Mouse (Mus musculus): ENCODE measurements around the gene Chil5. TPM values are rescaled to one million over a fixed set of nuclear protein-coding genes. Genes with fewer than 3 reads are reported as not detected.
"Not testable (repeated sequence)": the region's sequence is repeated elsewhere in the genome, so short reads cannot be mapped to it uniquely, and the experiment has no call there.

Chil5 gene
- polyA plus RNA-seq, 1 experiment from 2014 or later = 0.20 TPM

- no peak for TF ChIP-seq CTCF (IDR thresholded peaks at IDR 0.05)
- no peak for TF ChIP-seq EP300 (IDR thresholded peaks at IDR 0.05)
- H3K27me3 ChIP-seq (replicated peaks; ENCODE audit: insufficient read depth, low read length) = no peaks in the 10 kb centered on the region
- 91% methylated on average over 2 of the region's 2 CpGs for WGBS
- H3K9me3 ChIP-seq (ENCODE audit: low read length) = no peaks in the 10 kb centered on the region
- H3K9ac ChIP-seq (replicated peaks; ENCODE audit: low read depth) = no peak overlapping the region
- no peak overlapping the region for H3K4me2 ChIP-seq (replicated peaks; ENCODE audit: low read depth, low read length)
- no peaks in the 10 kb centered on the region for H3K36me3 ChIP-seq (ENCODE audit: insufficient read depth, low read length)
- DNase-seq (ENCODE audit: low spot score) (no peak), ATAC-seq (no peak)
- H3K4me3 ChIP-seq (ENCODE audit: low read depth, low read length) = no peak overlapping the region
- no peaks in the 10 kb centered on the region for H3K4me1 ChIP-seq (ENCODE audit: insufficient read depth, low read depth, low read length)
- no peak overlapping the region for H3K27ac ChIP-seq (ENCODE audit: low read length)
Observed at GRCm38 (mm10) chr3:106024135-106024534, 8.5 kb downstream of the Chil5 start.

GRCm38 (mm10) chr3:106021840-106022239, 10.8 kb downstream of the Chil5 start:
- H3K4me1 ChIP-seq (ENCODE audit: insufficient read depth, low read depth, low read length) = no peaks in the 10 kb centered on the region
- H3K27me3 ChIP-seq (replicated peaks; ENCODE audit: insufficient read depth, low read length) = no peaks in the 10 kb centered on the region
- no peak for TF ChIP-seq EP300 (IDR thresholded peaks at IDR 0.05)
- TF ChIP-seq CTCF (IDR thresholded peaks at IDR 0.05) = peak; percentile 61
- H3K36me3 ChIP-seq (ENCODE audit: insufficient read depth, low read length) = no peaks in the 10 kb centered on the region
- no peak overlapping the region for H3K4me2 ChIP-seq (replicated peaks; ENCODE audit: low read depth, low read length)
- no peak overlapping the region for H3K9ac ChIP-seq (replicated peaks; ENCODE audit: low read depth)
- H3K27ac ChIP-seq (ENCODE audit: low read length) = no peak overlapping the region
- no peaks in the 10 kb centered on the region for H3K9me3 ChIP-seq (ENCODE audit: low read length)
- ATAC-seq = no peak
- H3K4me3 ChIP-seq (ENCODE audit: low read depth, low read length) = no peak overlapping the region
- peak; percentile 17 for DNase-seq (ENCODE audit: low spot score)

DNA sequence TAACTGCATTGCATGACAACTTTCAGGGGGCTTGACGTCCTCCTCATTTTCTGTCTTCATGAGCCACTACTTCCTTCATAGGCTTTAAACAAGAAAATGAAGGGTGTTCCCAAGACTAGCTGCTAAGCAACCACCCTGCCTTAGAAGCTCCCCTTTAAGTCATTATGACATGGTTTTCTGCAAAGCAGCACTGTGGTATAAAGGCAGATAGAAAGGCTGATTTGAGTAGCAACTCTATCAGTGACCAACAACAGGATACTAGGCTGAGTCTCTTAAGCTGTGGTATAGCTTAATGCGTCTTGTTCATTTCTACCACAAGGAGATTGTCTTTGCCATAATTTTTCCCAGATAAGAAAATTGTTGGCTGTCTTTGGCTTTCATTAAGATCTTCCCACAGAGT, 18.1 kb downstream of the Chil5 start, which contains the start of gene Pifo:
Gene Pifo, minus strand, starts transcription at position 101 of the 400 bp plus-strand sequence.
- Histone ChIP-seq H3K36me3 (ENCODE audit: insufficient read depth, low read length) (no peaks in the 10 kb centered on the region), H3K4me2 (replicated peaks; ENCODE audit: low read depth, low read length) (no peak within 1 kb of the TSS), H3K9ac (replicated peaks; ENCODE audit: low read depth) (no peak within 1 kb of the TSS), H3K4me1 (ENCODE audit: insufficient read depth, low read depth, low read length) (no peaks in the 10 kb centered on the region), H3K9me3 (ENCODE audit: low read length) (no peaks in the 10 kb centered on the region), H3K27ac (ENCODE audit: low read length) (no peak within 1 kb of the TSS), H3K4me3 (ENCODE audit: low read depth, low read length) (no peak within 1 kb of the TSS), H3K27me3 (replicated peaks; ENCODE audit: insufficient read depth, low read length) (no peaks in the 10 kb centered on the region)
- 91% methylated on average over 2 of the region's 2 CpGs for WGBS
- no peak for DNase-seq (ENCODE audit: low spot score)
- no peak for ATAC-seq
- TF ChIP-seq CTCF (IDR thresholded peaks at IDR 0.05) (no peak), EP300 (IDR thresholded peaks at IDR 0.05) (no peak)

DNA sequence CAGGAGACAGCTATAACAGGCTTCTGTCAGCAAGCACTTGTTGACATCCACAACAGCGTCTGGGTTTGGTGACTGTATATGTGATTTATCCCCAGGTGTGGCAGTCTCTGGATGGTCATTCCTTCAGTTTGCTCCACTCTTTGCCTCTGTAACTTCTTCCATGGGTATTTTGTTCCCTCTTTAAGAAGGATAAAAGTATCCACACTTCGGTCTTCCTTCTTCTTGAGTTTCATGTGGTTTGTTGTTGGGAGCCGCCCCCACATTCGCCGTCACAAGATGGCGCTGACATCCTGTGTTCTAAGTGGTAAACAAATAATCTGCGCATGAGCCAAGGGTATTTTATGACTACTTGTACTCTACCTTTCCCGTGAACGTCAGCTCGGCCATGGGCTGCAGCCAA, 29.3 kb downstream of the Chil5 start:
- H3K4me2 ChIP-seq (replicated peaks; ENCODE audit: low read depth, low read length); ATAC-seq; H3K9ac ChIP-seq (replicated peaks; ENCODE audit: low read depth); H3K4me3 ChIP-seq (ENCODE audit: low read depth, low read length); H3K27me3 ChIP-seq (replicated peaks; ENCODE audit: insufficient read depth, low read length); H3K9me3 ChIP-seq (ENCODE audit: low read length); DNase-seq (ENCODE audit: low spot score); H3K36me3 ChIP-seq (ENCODE audit: insufficient read depth, low read length); H3K4me1 ChIP-seq (ENCODE audit: insufficient read depth, low read depth, low read length); H3K27ac ChIP-seq (ENCODE audit: low read length): not testable (repeated sequence)
- 55% methylated on average over 10 of the region's 10 CpGs for WGBS

DNA sequence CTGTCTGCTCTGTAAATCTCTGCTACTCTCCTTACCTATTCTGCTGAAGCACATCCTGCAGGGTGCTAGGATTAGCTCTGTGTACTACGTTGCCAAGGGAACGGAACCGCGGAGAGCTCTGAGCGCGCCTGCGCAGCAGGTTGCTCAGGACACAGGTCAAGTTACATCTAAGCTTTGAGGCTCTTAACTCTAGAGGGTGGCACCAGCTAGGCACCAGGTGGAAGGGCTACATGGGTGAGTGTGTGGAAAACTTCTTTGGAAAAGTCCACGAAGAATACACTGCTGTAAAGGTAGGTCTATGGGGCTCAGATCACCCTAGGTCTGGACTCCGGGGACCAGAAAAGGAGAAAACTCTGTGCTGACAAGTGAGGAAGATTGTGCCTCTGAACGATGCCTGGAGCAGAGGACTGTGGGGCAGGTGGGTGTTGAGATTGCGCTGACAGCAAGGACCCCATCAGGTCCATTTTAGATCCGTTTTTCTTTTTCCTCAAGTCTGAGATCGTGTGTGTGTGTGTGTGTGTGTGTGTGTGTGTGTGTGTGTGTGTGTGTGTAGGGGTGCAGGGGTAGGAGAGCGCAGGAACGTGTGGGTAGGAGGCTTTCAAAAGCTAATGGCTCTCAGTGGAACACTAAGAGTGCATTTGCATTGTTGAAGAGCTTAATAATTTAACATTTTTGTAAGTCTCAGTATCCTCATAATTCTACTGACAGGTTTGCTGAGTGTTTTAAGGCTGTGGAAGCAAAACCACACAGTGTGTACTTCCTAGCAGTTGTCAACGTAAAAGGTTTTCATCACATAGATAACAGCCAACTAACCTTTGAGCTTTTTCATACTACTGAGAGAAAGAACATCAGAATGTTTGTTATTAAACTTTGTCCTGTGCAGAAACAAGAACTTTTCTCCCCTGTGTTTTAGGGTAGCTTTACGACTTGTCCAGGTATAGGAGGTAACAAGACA, 30.9 kb downstream of the Chil5 start:
- TF ChIP-seq EP300 (IDR thresholded peaks at IDR 0.05) (no peak), CTCF (IDR thresholded peaks at IDR 0.05) (no peak)
- WGBS = 21% methylated on average over 17 of the region's 17 CpGs
- Histone ChIP-seq H3K4me1 (ENCODE audit: insufficient read depth, low read depth, low read length) (no peaks in the 10 kb centered on the region), H3K4me3 (ENCODE audit: low read depth, low read length) (no peak overlapping the region), H3K4me2 (replicated peaks; ENCODE audit: low read depth, low read length) (no peak overlapping the region), H3K27ac (ENCODE audit: low read length) (no peak overlapping the region), H3K9ac (replicated peaks; ENCODE audit: low read depth) (no peak overlapping the region), H3K9me3 (ENCODE audit: low read length) (no peaks in the 10 kb centered on the region), H3K27me3 (replicated peaks; ENCODE audit: insufficient read depth, low read length) (no peaks in the 10 kb centered on the region), H3K36me3 (ENCODE audit: insufficient read depth, low read length) (no peaks in the 10 kb centered on the region)
- ATAC-seq = peak; percentile 93
- peak; percentile 75 for DNase-seq (ENCODE audit: low spot score)

DNA sequence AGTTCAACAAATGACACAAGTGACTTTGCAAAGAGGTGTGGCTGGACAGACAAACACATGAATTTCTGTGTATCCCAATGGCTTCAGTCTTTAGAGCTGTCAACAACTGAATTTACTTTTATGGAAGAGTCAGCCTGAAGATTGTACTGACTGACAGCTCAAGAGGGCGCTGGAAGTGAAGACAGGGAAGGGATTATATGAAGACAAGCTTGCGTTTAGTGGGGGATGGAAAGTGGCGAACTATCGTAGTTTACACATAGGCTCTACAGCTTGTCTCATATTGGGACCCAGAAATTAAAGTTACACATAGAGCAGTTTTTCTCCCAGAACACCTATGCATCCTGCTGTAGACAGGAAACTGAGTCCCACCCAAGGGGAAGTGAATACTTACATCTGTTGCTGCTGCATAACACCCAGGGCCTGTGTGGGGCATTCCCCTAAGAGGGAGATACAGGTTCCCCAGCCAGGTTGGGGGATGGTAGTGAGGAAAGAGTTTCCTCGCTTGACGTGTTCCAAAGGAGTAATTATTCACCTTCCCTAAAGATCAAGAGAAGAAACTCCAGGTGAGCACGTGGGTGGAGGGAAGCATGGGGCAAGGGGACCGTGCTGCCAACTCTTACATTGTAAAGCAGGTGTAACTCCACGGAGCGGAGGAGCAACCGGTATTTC, 31.8 kb downstream of the Chil5 start:
- Histone ChIP-seq H3K9ac (replicated peaks; ENCODE audit: low read depth) (no peak overlapping the region), H3K27me3 (replicated peaks; ENCODE audit: insufficient read depth, low read length) (no peaks in the 10 kb centered on the region), H3K4me3 (ENCODE audit: low read depth, low read length) (no peak overlapping the region), H3K9me3 (ENCODE audit: low read length) (no peaks in the 10 kb centered on the region), H3K4me1 (ENCODE audit: insufficient read depth, low read depth, low read length) (no peaks in the 10 kb centered on the region), H3K4me2 (replicated peaks; ENCODE audit: low read depth, low read length) (no peak overlapping the region), H3K36me3 (ENCODE audit: insufficient read depth, low read length) (no peaks in the 10 kb centered on the region), H3K27ac (ENCODE audit: low read length) (no peak overlapping the region)
- DNase-seq (ENCODE audit: low spot score) (no peak), ATAC-seq (peak; percentile 11; the same call in 1 of the 2 replicates)
- 20% methylated on average over 11 of the region's 11 CpGs for WGBS
- TF ChIP-seq CTCF (IDR thresholded peaks at IDR 0.05) (no peak), EP300 (IDR thresholded peaks at IDR 0.05) (no peak)

All from lung, postnatal 0 days (tissue).